Mouse (Mus musculus) adrenal gland, postnatal 0 days (tissue): ENCODE measurements around the gene Ankrd42. TPM values are rescaled to one million over a fixed set of nuclear protein-coding genes. Genes with fewer than 3 reads are reported as not detected.

ENCODE experiments used
- polyA plus RNA-seq: library from polyadenylated mRNA; unstranded; fragments of >200 nt; fragmentation: Nextera tagmentation; extraction: Ambion mirVana; gene quantifications from 2 replicates; pipeline ENCODE4 v1.2.1, GENCODE M21; 2015

Gene Ankrd42
- polyA plus RNA-seq, result 5.7 and 10.1 TPM in 2 replicates

GRCm38 (mm10) chr7:92637021-92637625 lies at the start of gene Ankrd42:
Gene Ankrd42 (minus strand): TSS chr7:92637142.

DNA sequence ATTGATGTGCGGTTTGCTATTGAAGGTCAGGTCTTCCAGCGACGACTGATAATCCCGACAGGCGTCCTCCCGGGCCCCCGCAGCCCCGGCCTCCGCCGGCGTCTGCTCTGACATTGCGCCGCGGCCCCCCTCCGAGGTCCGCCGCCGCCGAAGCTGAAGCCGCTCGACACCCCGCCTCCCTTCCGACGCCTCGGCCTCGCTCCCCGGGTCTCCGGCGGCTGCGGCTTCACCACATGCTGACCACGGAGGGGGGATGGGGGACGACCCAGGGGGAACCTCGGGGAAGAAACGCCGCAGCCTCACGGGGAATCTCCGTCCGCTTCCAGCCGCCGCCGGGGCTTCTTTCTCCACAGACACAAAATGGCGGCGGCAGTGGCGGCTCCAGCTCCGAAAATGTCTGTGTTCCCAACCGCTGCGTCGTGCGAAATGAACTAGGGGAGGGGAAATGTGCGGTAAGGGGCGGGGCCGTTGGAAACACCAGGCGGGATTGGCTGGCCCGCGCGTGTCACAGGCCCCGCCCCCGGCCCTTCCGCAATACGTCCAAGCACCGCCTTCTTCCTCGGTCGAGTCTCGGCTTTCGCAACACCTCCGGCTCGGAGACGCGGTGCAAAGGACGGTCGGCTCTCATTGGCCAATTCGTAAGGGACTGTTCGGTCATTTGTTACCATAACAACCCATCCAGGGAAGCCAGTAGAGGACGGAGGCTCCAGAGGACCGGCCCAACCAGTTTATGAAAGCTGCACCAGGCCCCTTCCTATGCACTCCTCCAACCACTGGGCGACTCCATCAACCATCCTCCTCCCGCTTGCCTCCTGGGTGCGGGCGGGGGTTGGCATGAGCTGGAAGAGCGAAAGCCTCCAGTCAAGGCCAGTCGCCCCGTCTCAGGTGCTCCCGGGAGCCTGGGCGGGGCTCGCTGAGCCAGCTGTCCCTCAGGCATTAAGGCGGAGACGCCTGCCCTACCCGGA lies 32.8 kb upstream of the Ankrd42 start, which contains the start of gene Pcf11:
Pcf11 (minus strand) TSS at position 428 of the 965 bp plus-strand sequence.

DNA sequence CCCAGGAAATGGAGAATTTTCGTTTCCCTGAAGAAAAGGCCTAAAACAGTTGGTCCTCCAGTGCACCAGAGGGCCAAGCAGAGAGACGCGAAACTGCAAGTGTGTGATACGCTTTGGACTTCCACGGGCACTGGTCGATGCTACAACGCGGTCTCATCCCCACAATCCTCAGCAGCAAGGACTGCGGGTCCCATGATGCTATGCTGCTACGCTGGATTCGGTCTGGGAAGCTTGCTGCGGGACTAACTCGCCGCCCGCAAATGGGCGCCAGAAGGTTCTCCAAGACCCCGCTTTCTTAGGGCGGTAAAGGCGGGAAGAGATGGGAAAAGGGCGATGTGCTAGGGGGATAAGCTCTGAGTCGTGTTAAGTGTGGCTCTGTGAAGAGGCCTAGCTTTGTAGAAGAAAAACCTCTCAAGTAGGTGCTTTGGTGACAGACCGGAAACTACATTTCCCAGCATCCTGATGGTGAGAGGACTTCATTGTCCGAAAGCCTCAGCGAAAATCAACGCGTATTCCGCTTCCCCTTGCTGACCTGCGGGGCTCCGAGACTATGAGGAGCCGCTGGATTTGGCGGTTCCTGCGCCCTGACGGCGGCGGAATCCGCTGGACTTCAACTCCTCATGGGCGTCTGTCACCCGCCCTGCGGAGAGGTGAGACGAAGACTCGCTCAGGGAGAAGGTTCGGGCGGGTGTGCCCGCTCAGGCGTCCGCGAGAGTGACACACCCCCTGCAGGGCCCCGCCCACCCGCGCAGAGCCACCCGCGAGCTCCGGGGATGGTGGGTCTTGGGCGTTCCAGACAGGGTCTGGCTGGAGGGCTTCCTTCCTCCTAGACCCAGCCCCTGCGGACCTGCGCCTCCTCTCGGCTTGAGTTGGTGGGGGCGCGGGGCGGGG lies 75.7 kb downstream of the Ankrd42 start, which contains the start of gene Ccdc90b:
Ccdc90b (plus strand) TSS at position 164 of the 891 bp plus-strand sequence.

Other genes with a start within 250 kb of the Ankrd42 start
- gene Ccdc90b, start 76.0 kb downstream of the Ankrd42 start, polyA plus RNA-seq, result 124 and 129 TPM in 2 replicates
- 11.5 and 16.2 TPM in 2 replicates for gene Pcf11, start 32.8 kb upstream of the Ankrd42 start, polyA plus RNA-seq
- 8.7 and 11.6 TPM in 2 replicates for gene Rab30, start 104.5 kb upstream of the Ankrd42 start, polyA plus RNA-seq
- gene Ddias, start 237.1 kb upstream of the Ankrd42 start, polyA plus RNA-seq, result 2.6 and 4.4 TPM in 2 replicates
- 11.3 and 15.2 TPM in 2 replicates for gene Prcp, start 237.3 kb upstream of the Ankrd42 start, polyA plus RNA-seq